Mouse (Mus musculus) bone marrow macrophage, adult 2 months (primary cell): ENCODE measurements at regions not wholly inside any gene's neighbourhood (a gene's known extent, or its start where the extent isn't known, plus 50 kb on each side); places are given as distances from the start of the nearest gene placed in this dataset.

Experiments
- H3K27ac ChIP-seq: 2 replicates; pipeline ENCODE4 v1.5.1; 2012; ENCODE audit warnings: low read depth, low read length; ENCODE audit not compliant: insufficient read depth
- H3K4me1 ChIP-seq: 2 replicates; pipeline ENCODE4 v1.6.1; 2012; ENCODE audit warnings: low read length; ENCODE audit not compliant: control insufficient read depth, insufficient read depth
- H3K4me3 ChIP-seq: 2 replicates; pipeline ENCODE4 v1.5.1; 2012; ENCODE audit warnings: mild to moderate bottlenecking, low read length, moderate library complexity; ENCODE audit not compliant: insufficient read depth
- CTCF ChIP-seq: IDR thresholded peaks from 2 replicates; pipeline ENCODE4 v1.5.1; 2012; ENCODE audit warnings: low read depth, mild to moderate bottlenecking, low read length, moderate library complexity
- POLR2A ChIP-seq: IDR thresholded peaks from 2 replicates; pipeline ENCODE4 v1.6.1; 2012; ENCODE audit warnings: mild to moderate bottlenecking, low read depth, low read length, borderline replicate concordance

DNA sequence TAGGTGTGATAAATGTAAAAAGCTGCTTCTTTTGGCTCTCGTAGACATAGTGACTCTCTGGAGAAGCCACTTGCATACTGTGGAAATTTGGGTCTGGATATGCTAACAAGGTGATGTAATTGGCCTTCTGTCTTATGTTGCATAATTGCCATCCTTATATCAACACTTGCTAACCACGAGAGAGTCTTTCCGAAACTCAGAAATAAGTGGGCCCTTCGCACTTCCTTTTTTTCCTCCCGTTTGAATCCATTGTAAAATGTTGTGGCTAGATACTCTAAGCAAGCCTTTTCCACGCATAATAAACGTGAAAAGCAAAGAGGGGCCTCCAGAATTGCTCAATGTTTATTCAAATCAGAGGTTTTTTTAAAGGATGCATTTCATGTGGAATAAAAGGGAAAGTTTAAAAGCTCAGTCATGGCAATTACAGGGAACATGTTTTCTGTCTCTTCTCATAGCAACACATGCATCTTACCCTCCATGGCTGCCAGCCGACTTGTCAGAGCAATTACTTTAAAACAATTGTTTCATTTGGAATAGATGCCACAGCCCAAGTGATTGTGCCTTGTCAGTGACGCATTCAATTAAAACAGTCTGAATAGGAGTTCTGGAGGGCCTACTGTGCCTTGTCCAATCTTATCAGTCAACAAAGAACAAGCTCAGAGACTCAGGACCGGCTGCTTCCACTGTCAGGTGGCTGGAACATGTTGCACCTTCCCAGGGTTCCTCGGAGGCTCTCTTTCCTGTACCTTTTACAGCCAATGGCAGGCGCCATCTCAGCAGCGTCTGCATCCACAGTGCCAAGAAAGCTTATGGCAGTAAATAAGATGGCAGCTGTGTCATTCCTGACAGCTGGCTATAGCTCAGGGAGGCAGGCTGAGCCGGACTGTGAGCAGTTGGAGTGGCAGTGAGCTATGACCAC is 680.7 kb downstream of the Stpg2 start:
- H3K4me3 ChIP-seq: no peak overlapping the region
- peak overlapping the region; percentile 67 for H3K27ac ChIP-seq
- TF ChIP-seq POLR2A (no peak), CTCF (no peak)
- H3K4me1 ChIP-seq: peaks cover 19% of the 10 kb centered on the region

DNA sequence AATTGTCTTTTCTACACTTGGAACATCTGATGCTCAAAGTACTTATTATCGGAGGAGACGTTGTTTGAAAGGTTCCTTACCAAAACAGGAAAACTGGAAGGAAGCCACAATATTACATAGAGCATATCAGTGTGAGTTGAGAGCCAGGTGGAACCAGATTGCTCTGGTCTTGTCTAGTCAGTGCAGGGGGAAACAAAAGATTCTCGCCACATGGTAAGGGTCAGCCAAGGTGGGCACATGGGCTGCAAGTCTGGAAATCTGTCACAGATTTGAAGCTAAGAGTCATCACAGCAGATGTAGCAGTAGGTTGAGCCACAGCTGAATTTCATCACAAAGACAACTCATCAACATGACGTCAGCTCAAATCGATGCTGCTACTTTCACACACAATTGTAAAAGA is 681.8 kb downstream of the Stpg2 start:
- TF ChIP-seq POLR2A: no peak
- no peak for TF ChIP-seq CTCF
- Histone ChIP-seq H3K4me1 (peaks cover 18% of the 10 kb centered on the region), H3K27ac (no peak overlapping the region), H3K4me3 (no peak overlapping the region)

DNA sequence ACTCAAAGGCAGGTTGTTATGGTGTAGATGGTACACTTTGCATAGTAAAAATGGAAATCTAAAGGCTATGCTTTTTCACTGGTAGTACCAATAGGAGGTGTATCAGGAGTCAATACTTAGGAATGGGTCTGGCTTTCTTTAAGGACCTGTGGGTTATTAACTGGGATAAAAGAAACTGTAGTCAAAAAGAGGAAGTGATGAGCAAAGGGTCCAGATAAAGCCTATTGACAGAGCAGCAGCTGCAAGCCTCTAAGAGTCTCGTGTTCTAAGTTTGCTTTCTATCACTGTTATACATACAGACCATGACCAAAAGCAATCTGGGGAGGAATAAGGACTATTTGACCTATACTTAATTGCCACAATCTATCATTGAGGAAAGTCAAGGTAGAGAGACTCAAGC is 683.0 kb downstream of the Stpg2 start:
- no peak overlapping the region for H3K4me3 ChIP-seq
- TF ChIP-seq CTCF: no peak
- TF ChIP-seq POLR2A: no peak
- H3K4me1 ChIP-seq: peaks cover 17% of the 10 kb centered on the region
- no peak overlapping the region for H3K27ac ChIP-seq

DNA sequence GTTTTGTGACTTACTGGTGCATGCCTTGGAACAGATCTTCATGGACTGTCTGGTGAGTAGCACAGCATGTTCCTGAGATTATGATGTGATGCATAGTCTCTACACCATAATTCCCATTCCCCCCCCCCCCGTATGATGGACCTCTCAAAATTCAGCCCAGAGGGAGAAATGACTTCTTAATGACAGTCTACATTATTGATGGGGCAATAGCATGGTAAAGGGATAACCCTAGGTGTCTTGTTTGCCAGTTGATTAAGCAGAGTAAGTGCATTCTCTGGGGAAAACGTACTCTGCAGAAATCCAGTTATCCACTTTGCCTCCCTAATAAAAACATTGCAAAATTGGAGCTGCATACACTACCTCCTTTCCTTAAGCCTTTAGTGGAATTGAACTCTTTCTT is 684.7 kb downstream of the Stpg2 start:
- Histone ChIP-seq H3K27ac (no peak overlapping the region), H3K4me1 (peaks cover 17% of the 10 kb centered on the region), H3K4me3 (no peak overlapping the region)
- no peak for TF ChIP-seq CTCF
- no peak for TF ChIP-seq POLR2A

DNA sequence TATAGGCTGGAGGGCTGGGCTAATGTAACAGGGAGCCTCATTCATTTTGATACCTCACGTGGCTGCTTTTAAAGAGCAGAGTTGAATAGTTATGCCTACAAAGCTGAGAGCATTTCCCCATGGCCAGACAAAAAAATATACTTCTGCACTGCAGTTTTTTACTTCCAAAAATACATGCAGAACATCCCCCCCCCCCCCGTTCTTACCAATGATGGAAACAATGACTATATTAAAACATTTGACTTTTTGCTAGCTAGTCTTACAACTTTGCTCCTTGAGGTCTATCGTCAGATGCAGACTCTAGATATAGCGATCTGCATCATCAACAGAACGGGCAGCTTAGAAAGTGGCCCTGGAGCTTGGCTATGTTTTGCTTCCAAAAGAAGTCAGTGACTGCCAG is 692.4 kb downstream of the Stpg2 start:
- TF ChIP-seq POLR2A (no peak), CTCF (no peak)
- no peak overlapping the region for H3K27ac ChIP-seq

DNA sequence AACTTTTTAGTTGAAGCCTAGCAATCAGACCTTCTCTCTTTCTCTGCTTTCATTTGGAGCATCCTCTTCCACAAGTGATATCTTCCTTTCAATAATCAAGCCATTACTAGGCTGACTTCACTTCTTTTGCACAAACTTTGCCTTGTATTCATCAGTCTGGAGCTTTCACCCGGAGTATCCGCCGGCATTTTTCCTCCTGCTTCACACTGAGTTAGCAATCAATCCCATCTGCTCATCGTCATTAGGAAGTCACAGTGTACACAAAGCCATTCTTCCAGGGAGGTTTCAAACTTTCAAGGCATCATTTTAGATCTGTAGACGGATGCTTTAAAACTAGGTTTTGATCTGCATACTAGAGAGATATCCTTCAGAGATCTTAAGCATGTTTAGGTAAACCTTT is 693.7 kb downstream of the Stpg2 start:
- no peaks in the 10 kb centered on the region for H3K4me1 ChIP-seq
- H3K27ac ChIP-seq: no peak overlapping the region
- TF ChIP-seq POLR2A: no peak
- TF ChIP-seq CTCF: no peak
- no peak overlapping the region for H3K4me3 ChIP-seq

More for the DNA sequence above, 692.4 kb downstream of the Stpg2 start:
- H3K4me1 ChIP-seq: no peaks in the 10 kb centered on the region
- no peak overlapping the region for H3K4me3 ChIP-seq

DNA sequence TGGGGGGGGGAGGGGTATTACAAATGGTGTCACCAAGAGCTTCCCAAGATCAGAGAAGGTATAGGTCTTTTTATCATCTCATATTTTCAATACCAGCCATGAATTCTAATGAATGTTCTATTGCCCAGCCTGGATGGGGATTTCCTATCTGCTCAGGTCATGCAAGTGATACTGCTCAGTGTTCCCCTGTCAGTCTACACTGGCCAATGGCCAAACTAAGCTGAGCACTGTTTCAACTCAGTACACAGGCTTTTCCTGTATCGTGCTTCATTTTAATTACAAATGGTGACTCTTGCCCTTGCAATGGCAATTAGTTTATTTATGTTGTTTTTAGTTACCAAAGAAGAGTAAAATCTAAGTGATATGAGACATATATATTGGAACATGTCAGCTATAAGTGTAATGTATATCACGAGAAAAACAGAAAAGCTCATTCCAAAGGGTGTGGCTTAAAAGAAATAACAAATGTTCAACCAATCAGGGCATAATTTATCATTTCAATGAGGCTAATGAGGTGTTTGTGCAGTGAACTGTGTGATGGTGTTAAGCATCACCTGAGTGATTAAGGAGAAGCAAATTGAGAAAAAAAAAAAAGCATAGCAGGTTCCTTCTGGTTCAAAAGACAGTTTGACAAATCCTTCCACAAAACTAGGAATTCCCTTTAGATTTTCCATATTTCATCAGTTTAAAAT is 708.3 kb downstream of the Stpg2 start:
- Histone ChIP-seq H3K27ac (no peak overlapping the region), H3K4me1 (no peaks in the 10 kb centered on the region)

DNA sequence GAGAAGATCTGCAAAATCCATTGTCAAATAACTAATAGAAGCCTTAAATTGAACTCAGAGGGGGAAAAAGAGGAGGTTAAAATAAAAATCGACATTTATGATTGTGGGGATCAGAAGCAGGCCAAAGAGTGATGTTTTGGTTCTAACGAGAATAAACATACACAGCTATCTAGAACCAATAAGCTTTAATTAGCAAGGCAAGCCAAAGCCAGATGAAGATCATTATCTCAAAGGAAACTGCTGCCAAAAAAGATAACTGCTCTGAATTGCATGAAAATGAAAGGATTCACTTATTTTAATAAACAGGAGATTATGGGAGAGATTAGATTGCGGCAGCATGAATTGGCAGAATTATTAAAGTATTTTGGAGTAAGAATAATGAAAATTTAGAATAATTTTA is 716.8 kb downstream of the Stpg2 start:
- Histone ChIP-seq H3K4me3 (no peak overlapping the region), H3K4me1 (no peaks in the 10 kb centered on the region), H3K27ac (no peak overlapping the region)
- no peak for TF ChIP-seq POLR2A
- TF ChIP-seq CTCF: no peak

More for the DNA sequence above, 708.3 kb downstream of the Stpg2 start:
- no peak overlapping the region for H3K4me3 ChIP-seq
- TF ChIP-seq POLR2A (no peak), CTCF (no peak)

DNA sequence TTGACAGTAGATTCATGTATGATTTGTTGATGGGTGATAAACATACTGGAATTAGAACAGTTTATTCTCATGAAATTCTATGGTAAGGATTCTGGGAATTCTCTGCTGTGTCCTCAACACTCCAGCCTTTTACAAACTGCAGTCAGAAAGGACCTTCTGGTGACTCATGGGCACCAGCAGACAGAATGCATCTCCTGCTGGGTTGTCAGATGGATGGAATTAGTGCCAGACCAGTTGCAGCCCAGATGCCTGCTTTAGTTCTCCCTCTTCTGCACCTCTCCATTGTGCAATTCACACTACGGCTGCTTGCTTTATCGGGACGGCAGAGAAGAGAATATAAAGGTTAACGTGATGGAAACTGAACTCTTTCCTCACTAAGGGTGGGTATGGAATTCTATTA is 727.5 kb downstream of the Stpg2 start:
- no peak for TF ChIP-seq POLR2A
- no peak for TF ChIP-seq CTCF
- H3K27ac ChIP-seq: no peak overlapping the region
- no peaks in the 10 kb centered on the region for H3K4me1 ChIP-seq
- H3K4me3 ChIP-seq: no peak overlapping the region

DNA sequence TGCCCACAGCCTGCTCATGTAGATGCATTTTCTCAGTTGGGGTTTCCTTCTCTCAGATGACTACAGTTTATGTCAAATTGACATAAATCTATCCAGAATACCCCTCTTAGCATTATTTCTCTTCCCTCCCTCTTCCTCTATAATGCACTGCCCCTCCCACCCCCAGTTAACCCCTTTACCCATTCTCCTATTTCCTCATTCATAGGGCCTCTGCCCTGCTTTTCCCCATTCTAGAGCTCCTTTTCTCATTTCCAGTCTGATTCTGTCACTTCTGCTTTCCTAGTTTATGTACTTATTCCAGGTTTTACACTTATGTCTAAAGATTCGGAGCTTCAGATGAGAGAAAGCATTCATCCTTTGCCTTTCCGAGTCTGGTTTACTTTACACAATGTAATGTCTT is 740.7 kb downstream of the Stpg2 start:
- TF ChIP-seq POLR2A: no peak
- no peak for TF ChIP-seq CTCF
- Histone ChIP-seq H3K27ac (peak overlapping the region; percentile 82), H3K4me1 (peaks cover 19% of the 10 kb centered on the region), H3K4me3 (no peak overlapping the region)
